Mouse (Mus musculus): ENCODE data around the gene Zzz3. TPM values are rescaled to one million over a fixed set of nuclear protein-coding genes. Genes with fewer than 3 reads are reported as not detected.

Zzz3 gene
- polyA plus RNA-seq, 1 experiment from 2014 or later, result 32.9 TPM

DNA sequence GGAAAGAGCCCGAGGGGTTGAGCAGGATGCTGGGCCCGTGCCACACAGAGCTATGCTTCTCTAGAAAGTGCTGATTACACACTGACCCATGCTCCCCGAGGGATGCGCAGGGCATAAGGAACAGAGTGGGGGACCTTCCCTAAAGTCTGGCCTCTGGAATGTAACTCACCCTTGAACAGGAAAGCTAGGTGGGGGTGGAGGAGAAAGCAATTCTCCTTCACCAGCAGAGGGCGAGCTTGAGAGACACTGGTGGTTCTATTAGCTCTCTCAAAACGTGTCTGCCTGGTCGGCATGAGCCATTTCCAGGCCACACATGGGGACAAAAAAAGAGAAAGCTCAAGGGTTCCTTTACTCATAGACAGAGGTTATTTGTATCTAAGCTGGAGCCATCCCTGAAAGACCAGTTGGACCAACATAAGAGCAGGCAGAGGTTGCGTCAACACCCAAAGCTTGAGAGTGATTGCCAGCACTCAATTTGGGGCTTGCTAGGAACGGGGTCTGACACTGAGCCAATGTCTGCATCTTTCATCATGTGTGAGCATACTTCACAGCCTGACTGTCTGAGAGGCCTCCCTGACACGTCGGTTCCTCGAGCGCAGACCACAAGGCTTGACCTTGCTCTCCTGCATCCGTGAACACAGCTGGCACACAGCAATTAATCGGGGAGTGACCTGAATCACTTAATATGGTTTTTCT is 79.5 kb downstream of the Zzz3 start:
- Histone ChIP-seq H3K4me1 (peaks cover 12% of the 10 kb centered on the region), H3K27me3 (replicated peaks) (0 out of 2 replicates have a peak, but pooled peaks cover 7% of the 10 kb centered on the region), H3K9me3 (no peaks in the 10 kb centered on the region), H3K27ac (no peak overlapping the region), H3K4me3 (no peak overlapping the region), H3K4me2 (no peak overlapping the region), H3K36me3 (replicated peaks) (no peaks in the 10 kb centered on the region), H3K9ac (no peak overlapping the region)
- ATAC-seq (replicated peaks), result no peak
- WGBS, result 62% methylated on average over 15 of the region's 15 CpGs

DNA sequence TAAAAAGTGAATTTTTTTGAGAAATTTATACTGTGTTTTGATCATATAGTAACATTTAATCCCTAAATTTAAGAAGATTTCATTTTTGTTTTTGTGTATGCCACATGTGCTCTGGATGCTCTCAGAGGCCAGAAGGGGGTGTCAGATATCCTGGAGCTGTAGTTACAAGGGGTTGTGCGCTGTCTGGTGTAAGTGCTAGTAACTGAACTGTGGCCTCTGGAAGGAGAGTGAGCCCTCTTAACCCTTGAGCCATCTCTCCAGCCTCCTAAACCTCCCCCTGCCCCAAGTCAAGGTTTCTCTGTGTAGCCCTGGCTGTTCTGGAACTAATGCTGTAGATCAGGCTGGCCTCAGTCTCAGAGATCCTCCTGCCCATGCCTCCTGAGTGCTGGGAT is 80.0 kb downstream of the Zzz3 start:
- 69% methylated on average over 1 of the region's 1 CpGs for WGBS

DNA sequence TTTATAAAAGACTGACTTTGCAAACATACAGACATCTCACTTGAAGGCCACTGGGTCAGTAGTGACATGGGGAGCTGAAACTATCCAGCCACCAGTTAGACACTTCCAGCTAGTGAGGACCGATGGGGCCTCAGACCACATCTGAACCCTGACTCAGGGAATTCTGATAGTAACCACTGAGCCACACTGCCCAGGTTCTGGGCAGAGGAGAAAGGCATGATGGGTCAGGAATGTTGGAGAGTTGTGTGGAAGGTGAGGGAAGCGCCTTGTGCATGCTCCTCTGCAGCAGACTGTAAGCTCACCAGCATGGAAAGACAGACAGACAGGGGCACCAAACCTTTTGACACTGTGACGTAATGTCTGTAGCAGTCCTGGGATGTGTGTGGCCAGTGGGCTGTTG is 80.6 kb downstream of the Zzz3 start:
- Histone ChIP-seq H3K9ac (no peak overlapping the region), H3K27me3 (replicated peaks) (0 out of 2 replicates have a peak, but pooled peaks cover 7% of the 10 kb centered on the region), H3K36me3 (replicated peaks) (no peaks in the 10 kb centered on the region), H3K4me3 (no peak overlapping the region), H3K4me2 (no peak overlapping the region), H3K27ac (no peak overlapping the region), H3K4me1 (peaks cover 12% of the 10 kb centered on the region), H3K9me3 (no peaks in the 10 kb centered on the region)
- ATAC-seq (replicated peaks), result no peak
- 95% methylated on average over 3 of the region's 3 CpGs for WGBS

More for the DNA sequence above, 80.0 kb downstream of the Zzz3 start:
- Histone ChIP-seq H3K4me2 (no peak overlapping the region), H3K27ac (no peak overlapping the region), H3K4me3 (no peak overlapping the region), H3K27me3 (replicated peaks) (0 out of 2 replicates have a peak, but pooled peaks cover 7% of the 10 kb centered on the region), H3K9me3 (no peaks in the 10 kb centered on the region), H3K9ac (no peak overlapping the region), H3K36me3 (replicated peaks) (no peaks in the 10 kb centered on the region), H3K4me1 (peaks cover 12% of the 10 kb centered on the region)
- no peak for ATAC-seq (replicated peaks)

DNA sequence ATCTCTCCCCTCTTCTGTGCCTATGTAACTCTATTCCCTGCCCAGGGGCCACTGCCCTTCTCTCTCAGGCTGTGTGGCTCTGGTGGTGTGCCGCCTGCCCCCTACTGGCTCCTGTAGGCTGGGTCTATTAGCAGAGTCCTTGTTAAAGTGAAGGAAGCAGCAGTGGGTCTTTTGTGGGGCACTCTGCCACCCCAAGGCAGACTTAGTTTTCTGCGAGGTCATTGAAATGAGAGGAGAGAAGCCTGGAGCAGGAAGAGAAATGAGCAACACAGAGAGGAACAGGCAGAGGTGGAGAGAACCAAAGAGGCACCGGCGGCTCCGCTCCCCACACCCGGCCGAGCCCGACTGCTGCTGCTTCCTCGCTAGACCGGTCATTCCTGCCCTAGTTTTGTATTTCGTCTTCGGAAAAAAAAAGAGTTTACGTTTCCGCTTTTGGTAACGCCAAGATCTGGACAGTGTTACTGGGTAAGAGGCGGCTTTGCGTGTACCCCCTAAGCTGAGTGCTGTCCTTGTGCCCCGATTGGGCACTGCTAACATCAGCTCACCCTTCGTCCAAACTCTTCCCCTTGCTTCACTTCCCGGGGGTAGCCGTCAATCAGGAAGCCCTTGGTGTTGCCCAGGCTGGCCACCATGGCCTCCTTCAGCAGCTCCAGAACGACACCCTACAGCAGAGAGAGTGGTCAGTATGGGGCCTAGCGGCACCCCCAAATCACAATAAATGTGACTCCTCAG is 82.7 kb downstream of the Zzz3 start:
- Histone ChIP-seq H3K36me3 (replicated peaks) (no peaks in the 10 kb centered on the region), H3K27me3 (replicated peaks) (0 out of 2 replicates have a peak, but pooled peaks cover 7% of the 10 kb centered on the region), H3K9ac (no peak overlapping the region), H3K4me3 (peak overlapping the region; percentile 26), H3K4me2 (peak overlapping the region; percentile 47), H3K4me1 (peaks cover 12% of the 10 kb centered on the region), H3K27ac (no peak overlapping the region), H3K9me3 (no peaks in the 10 kb centered on the region)
- ATAC-seq (replicated peaks), result peak; percentile 61
- 8% methylated on average over 23 of the region's 23 CpGs for WGBS

DNA sequence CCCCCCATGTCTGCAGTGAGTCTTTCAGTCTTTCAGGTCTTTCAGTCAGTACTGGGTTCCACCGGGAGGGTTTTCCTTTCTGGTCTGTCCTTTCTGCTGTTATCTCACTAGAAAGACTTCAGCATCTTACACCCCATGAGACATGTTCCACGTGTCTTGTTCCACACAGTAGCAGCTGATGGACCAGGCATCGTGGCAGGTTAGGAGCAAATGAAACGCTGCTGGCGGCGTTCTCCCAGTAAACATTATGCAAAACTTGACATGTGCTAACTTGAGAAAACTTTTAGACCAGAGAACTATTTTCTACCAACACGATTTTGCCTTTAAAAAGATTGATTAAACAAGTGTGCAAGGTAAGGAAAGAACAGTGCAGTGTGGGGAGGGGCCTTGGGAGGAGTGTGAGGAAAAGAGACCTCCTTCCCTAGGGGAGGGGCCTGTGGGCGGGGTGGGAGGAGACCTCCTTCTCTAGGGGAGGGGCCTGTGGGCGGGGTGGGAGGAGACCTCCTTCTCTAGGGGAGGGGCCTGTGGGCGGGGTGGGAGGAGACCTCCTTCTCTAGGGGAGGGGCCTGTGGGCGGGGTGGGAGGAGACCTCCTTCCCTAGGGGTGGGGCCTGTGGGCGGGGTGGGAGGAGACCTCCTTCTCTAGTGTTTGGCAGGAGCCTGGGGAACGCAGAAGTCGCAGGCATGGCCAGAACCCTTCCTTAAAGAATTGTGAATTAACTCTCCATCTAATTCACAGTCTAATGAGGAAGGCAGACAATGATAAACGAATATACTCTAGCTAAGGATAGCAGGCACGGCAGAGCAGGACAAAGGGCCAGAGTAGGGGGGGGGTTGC is 83.5 kb downstream of the Zzz3 start:
- Histone ChIP-seq H3K4me2 (peak overlapping the region; percentile 47), H3K4me1 (peaks cover 15% of the 10 kb centered on the region), H3K27ac (no peak overlapping the region), H3K9ac (no peak overlapping the region), H3K27me3 (replicated peaks) (0 out of 2 replicates have a peak, but pooled peaks cover 7% of the 10 kb centered on the region), H3K4me3 (peak overlapping the region; percentile 26), H3K9me3 (no peaks in the 10 kb centered on the region), H3K36me3 (replicated peaks) (no peaks in the 10 kb centered on the region)
- ATAC-seq (replicated peaks), result peak; percentile 67
- 3% methylated on average over 13 of the region's 16 CpGs for WGBS

DNA sequence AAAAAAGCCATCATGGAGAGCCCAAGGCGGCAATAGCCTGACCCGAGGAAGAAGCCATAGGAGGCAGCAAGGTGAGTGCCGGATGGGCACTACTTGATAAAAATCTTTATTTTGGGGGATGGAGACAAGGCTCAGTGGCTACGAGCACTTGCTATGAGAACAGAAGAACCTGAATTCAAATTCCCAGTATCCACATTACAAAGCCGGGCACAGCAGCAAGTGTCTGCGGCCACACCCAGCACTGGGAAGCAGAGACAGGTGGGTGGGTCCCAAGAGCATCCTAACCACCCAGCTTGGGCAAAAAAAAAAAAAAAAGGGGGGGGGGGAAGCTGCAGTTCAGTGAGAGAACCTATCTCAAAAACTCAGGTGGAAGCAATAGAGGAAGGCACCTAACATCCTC is 85.1 kb downstream of the Zzz3 start:
- 98% methylated on average over 6 of the region's 6 CpGs for WGBS
- no peak overlapping the region for H3K9ac ChIP-seq

DNA sequence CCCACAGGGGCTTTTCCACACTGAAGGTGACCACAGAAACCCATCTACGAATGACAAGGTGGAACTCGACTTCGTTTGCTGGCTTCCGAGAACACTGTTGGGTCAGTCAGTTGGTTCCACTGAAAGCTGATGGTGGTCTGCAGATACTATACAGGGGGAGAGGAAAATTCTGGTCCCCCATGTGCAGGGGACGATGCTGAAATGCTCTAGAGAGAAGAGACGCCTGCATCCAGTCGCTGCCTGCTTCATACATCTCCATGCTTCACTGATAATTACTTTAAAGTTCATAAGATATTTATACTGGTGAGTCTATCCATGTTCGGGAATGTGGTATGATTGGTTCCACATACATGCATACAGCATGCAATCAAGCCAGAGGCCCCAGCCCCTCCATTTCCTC is 86.9 kb downstream of the Zzz3 start:
- 0 out of 2 replicates have a peak, but pooled peaks cover 6% of the 10 kb centered on the region for H3K27me3 ChIP-seq (replicated peaks)
- no peak for ATAC-seq (replicated peaks)
- no peaks in the 10 kb centered on the region for H3K36me3 ChIP-seq (replicated peaks)
- peaks cover 17% of the 10 kb centered on the region for H3K4me1 ChIP-seq
- no peak overlapping the region for H3K4me3 ChIP-seq
- H3K27ac ChIP-seq, result no peak overlapping the region
- H3K9me3 ChIP-seq, result no peaks in the 10 kb centered on the region
- 78% methylated on average over 8 of the region's 8 CpGs for WGBS
- no peak overlapping the region for H3K9ac ChIP-seq
- H3K4me2 ChIP-seq, result no peak overlapping the region

More for the DNA sequence above, 85.1 kb downstream of the Zzz3 start:
- H3K4me3 ChIP-seq, result no peak overlapping the region
- ATAC-seq (replicated peaks), result no peak
- H3K27me3 ChIP-seq (replicated peaks), result 0 out of 2 replicates have a peak, but pooled peaks cover 7% of the 10 kb centered on the region
- H3K36me3 ChIP-seq (replicated peaks), result no peaks in the 10 kb centered on the region
- peaks cover 17% of the 10 kb centered on the region for H3K4me1 ChIP-seq
- H3K9me3 ChIP-seq, result no peaks in the 10 kb centered on the region
- no peak overlapping the region for H3K27ac ChIP-seq
- no peak overlapping the region for H3K4me2 ChIP-seq

DNA sequence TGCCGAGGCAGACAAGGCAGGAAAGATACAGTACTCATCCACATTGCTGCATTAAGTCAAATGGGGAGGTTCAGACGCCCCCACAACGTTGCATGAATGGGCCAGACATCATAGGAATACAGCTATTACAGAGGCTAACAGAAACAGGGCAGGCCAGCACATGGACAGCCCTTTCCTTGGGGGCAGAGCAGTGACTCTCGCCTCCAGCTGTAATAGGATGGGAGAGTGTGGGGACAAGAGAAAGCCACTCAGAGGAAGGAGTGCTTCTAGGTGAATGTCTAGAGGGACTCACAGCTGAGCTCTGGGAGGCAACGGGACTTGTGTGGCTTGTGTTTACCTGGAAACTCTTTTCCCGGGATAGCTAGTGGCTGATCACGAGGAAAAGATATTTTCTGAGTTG is 88.5 kb downstream of the Zzz3 start:
- H3K27ac ChIP-seq, result peak overlapping the region; percentile 51
- no peak overlapping the region for H3K9ac ChIP-seq
- no peak overlapping the region for H3K4me2 ChIP-seq
- H3K9me3 ChIP-seq, result no peaks in the 10 kb centered on the region
- peaks cover 6% of the 10 kb centered on the region for H3K4me1 ChIP-seq
- no peaks in the 10 kb centered on the region for H3K36me3 ChIP-seq (replicated peaks)
- no peak overlapping the region for H3K4me3 ChIP-seq
- ATAC-seq (replicated peaks), result no peak
- WGBS, result 50% methylated on average over 7 of the region's 7 CpGs
- no peaks in the 10 kb centered on the region for H3K27me3 ChIP-seq (replicated peaks)

DNA sequence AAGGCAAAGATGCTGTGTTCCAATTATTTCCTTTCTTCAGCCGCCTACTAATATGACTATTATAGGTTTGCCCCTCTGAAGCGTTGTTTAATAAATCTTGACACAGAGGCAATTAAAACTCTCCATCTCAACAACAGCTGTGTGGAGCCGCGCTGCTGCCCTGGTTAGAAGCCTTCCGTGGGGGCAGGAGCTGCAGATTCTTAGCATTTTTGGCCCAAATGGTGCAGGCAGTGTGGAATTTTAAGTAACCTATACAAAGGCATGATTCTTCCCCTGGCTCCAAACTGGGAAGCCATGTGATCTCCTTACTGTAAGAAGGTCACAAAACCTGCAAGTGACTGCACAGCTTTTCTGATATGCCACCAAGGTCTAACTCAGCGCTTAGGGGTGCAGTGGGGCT is 88.9 kb downstream of the Zzz3 start:
- H3K9me3 ChIP-seq, result no peaks in the 10 kb centered on the region
- no peak overlapping the region for H3K9ac ChIP-seq
- H3K4me2 ChIP-seq, result no peak overlapping the region
- H3K4me3 ChIP-seq, result no peak overlapping the region
- peak overlapping the region; percentile 51; the same call in 1 of the 2 replicates for H3K27ac ChIP-seq
- H3K36me3 ChIP-seq (replicated peaks), result no peaks in the 10 kb centered on the region
- H3K4me1 ChIP-seq, result peaks cover 6% of the 10 kb centered on the region
- no peaks in the 10 kb centered on the region for H3K27me3 ChIP-seq (replicated peaks)
- peak; percentile 53; the same call in 1 of the 2 replicates for ATAC-seq (replicated peaks)
- 53% methylated on average over 6 of the region's 6 CpGs for WGBS

DNA sequence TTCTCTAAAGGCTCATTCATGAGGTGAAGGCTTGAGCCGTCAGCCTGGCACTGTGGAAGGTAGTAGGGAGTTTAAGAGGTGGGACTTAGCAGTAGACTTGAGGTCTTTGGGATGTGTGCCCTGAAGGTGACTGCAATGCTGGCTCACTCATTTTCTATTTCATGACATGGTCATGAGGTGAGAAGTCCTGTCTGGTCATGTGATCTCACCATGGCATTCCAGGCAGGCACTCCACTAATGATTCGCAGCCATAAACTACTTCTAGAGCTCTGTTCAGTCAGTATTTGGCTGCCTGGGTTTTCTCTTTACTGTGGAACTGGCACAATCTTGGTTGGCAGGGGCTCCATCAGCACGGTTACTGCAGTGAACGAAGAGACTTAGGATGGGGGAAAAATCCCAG is 93.7 kb downstream of the Zzz3 start:
- H3K9ac ChIP-seq, result no peak overlapping the region
- H3K4me3 ChIP-seq, result no peak overlapping the region
- 91% methylated on average over 4 of the region's 4 CpGs for WGBS
- H3K4me2 ChIP-seq, result no peak overlapping the region
- peaks cover 1% of the 10 kb centered on the region for H3K4me1 ChIP-seq
- ATAC-seq (replicated peaks), result no peak
- H3K27ac ChIP-seq, result no peak overlapping the region
- H3K36me3 ChIP-seq (replicated peaks), result no peaks in the 10 kb centered on the region
- H3K27me3 ChIP-seq (replicated peaks), result no peaks in the 10 kb centered on the region
- H3K9me3 ChIP-seq, result no peaks in the 10 kb centered on the region

DNA sequence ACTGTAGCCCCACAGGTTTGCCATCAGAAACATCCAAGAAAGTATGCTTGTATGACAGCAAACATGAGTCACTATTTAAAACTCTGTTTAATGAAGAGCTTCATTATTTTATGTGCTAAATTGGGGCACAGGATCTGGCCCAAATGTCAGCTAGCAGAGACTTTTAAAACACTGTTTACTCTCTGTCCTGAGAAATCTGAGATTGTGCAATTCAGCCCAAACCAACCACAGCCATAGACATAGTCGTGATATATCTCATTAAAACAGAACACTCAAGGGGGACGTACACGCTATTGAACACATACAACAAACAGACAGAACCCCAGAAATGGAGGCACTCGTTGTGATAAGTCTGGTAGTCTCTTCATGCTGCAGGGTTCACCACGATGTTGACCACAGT is 95.2 kb downstream of the Zzz3 start:
- WGBS, result 92% methylated on average over 5 of the region's 5 CpGs
- no peaks in the 10 kb centered on the region for H3K9me3 ChIP-seq
- no peaks in the 10 kb centered on the region for H3K27me3 ChIP-seq (replicated peaks)
- no peak overlapping the region for H3K4me3 ChIP-seq
- no peak overlapping the region for H3K27ac ChIP-seq
- ATAC-seq (replicated peaks), result no peak
- H3K9ac ChIP-seq, result no peak overlapping the region
- no peak overlapping the region for H3K4me2 ChIP-seq
- H3K4me1 ChIP-seq, result peaks cover 9% of the 10 kb centered on the region
- no peaks in the 10 kb centered on the region for H3K36me3 ChIP-seq (replicated peaks)

DNA sequence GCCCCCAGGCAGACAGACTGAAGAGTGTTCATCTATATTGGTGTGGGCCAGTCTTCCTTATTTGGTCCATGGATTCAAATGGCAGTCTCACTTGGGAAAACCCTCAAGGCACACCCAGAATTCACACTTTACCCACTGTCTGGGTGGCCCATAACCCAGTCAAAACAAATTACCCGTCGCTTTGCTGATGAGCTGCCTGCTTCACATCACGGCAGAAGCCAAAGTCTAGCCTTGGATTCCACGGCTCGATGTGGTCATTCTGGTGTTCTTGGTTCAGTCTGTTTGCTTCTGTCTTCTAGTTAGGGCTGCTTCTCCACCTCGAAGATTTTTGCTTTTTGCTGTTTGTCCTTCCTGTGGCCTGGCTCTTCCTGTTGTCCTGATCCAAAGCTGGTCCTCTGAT is 97.0 kb downstream of the Zzz3 start:
- Histone ChIP-seq H3K4me3 (no peak overlapping the region), H3K27ac (no peak overlapping the region), H3K9me3 (no peaks in the 10 kb centered on the region), H3K4me1 (peaks cover 16% of the 10 kb centered on the region), H3K36me3 (replicated peaks) (no peaks in the 10 kb centered on the region), H3K9ac (no peak overlapping the region), H3K27me3 (replicated peaks) (no peaks in the 10 kb centered on the region), H3K4me2 (no peak overlapping the region)
- no peak for ATAC-seq (replicated peaks)
- WGBS, result 88% methylated on average over 6 of the region's 6 CpGs
